Mouse (Mus musculus) lung, postnatal 36 days (tissue): ENCODE measurements around the gene Xrcc6.

ENCODE experiments used
- DNase-seq: peaks from one replicate; pipeline ENCODE4 v3.0.0; 2022; ENCODE audit warnings: mixed read lengths

The Xrcc6 gene

GRCm38 (mm10) chr15:82086131-82086530 is 98.5 kb downstream of the Xrcc6 start:
- no peak for DNase-seq

GRCm38 (mm10) chr15:82087266-82087665 is 99.6 kb downstream of the Xrcc6 start:
- no peak for DNase-seq
